Mouse (Mus musculus) urinary bladder, postnatal 36 days (tissue): ENCODE measurements around the gene BC067074.
"Not testable (repeated sequence)": the region's sequence is repeated elsewhere in the genome, so short reads cannot be mapped to it uniquely, and the experiment has no call there.

Source experiments
- DNase-seq, 2 experiments: peaks; one replicate each; pipeline ENCODE4 v3.0.0; 2022; ENCODE audit warnings: low spot score in 2 of 2, mixed read lengths in 1 of 2

The BC067074 gene

GRCm38 (mm10) chr13:113292975-113293706, at the start of gene BC067074:
TSS of gene BC067074 (plus strand) at chr13:113293159.
- peak in 1 of 2 experiments; percentile 19 for DNase-seq

DNA sequence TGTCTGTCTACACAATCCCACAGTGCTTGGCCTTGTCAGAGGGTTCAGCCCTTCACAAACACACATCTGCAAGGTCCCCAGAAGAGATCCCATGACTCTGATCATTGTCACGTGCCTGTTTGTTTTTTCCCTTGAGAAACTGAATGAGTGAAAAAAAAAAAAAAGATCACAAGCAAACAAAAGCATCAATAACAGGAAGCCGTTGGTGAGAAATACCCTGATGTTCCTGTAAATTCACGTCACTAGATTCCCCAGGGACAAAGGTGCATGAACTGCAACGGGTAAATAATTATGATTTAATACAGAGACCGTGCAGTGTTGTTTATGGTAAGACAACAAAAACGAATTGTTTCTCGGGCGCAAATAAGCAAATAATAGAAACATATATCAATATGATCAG, 47.9 kb upstream of the BC067074 start:
- DNase-seq = no peak

DNA sequence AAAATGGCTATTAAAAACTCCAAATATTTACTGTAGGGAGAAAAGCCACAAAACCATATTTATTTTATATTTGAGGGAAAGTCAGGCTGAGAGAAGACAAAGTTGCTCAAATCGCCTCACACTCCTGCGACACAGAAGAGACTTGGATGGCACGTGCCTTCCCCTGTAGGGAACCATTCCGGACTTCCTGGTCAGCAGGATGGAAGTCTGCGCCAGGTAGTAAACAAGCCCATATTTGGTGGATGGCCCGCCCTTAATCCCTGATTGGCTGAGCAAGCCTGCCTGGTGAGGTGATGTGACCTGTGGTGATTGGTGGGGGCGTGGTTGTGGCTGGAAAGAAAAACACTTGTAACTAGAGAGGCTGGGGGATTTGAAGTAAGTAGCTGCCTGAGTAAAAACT, 40.4 kb upstream of the BC067074 start:
- not testable (repeated sequence) for DNase-seq

GRCm38 (mm10) chr13:113256766-113257165, 36.2 kb upstream of the BC067074 start:
- DNase-seq = no peak

- no peak for DNase-seq
Observed at GRCm38 (mm10) chr13:113257190-113257589, 35.8 kb upstream of the BC067074 start.

- no peak for DNase-seq
Observed at GRCm38 (mm10) chr13:113259237-113259636, 33.7 kb upstream of the BC067074 start.

DNA sequence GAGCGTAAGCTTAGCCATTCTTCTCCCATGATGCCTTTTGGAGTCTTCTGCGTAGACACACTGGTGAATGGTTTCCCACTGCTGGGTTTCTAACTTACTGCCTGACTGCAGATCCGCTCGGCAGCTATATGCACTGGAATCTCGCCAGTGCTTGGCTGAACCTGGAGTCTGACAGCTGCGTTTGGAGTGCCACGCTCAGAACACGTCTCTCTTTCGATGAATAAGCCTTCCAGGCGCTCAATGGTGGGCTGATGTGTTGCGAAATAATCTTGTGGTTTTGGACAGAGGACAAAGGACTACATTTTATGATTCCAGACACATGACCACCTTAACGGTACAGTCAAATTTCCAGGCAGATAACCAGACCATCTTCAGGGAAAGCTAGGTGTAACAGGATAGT, 30.1 kb upstream of the BC067074 start:
- no peak for DNase-seq

GRCm38 (mm10) chr13:113265257-113265656, 27.7 kb upstream of the BC067074 start:
- peak; percentile 27 to 42 for DNase-seq

DNA sequence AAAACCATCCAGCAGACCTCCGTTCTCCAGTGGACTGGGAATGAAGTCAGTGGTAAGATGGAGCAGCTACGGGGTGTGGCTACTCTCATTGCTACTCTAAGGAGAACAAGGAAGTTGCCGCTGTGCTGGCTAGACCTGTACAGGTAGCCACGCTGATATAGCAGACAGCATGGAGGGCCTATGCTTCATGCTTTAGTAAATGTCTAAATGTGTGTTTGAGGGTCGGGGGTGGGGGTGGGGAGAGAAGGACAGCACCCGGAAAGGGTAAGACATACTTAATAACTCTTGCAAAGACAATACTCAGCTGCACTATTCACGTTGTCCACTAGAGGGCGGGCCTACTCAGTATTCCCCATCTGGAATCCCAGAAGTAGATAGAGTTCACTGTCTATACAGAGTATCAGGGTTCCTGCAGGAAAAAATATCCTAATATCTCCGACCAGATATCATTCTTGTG, 26.4 kb upstream of the BC067074 start:
- DNase-seq = peak; percentile 49 to 68

DNA sequence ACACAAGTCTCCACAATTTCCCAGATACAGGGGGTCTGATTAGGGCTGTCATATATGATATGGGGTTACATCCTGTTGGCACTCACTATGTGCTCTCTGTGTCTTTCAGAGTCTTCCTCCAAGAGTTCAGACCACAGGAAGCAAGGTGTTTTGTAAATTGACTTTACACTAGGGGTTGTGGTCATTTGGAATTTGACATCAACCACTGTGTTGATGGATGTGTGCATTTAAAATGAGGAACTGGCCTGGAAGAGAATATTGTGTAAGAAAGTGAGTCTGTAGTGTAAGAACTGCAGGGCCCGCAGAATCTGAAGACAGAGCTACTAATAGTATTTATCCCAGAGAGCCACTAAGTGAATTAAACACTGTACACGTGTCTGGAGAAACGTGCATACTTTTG, 25.8 kb upstream of the BC067074 start:
- no peak for DNase-seq

GRCm38 (mm10) chr13:113269777-113270776, 22.9 kb upstream of the BC067074 start:
- peak; percentile 57 to 77 for DNase-seq

GRCm38 (mm10) chr13:113271189-113271588, 21.8 kb upstream of the BC067074 start:
- no peak for DNase-seq

DNA sequence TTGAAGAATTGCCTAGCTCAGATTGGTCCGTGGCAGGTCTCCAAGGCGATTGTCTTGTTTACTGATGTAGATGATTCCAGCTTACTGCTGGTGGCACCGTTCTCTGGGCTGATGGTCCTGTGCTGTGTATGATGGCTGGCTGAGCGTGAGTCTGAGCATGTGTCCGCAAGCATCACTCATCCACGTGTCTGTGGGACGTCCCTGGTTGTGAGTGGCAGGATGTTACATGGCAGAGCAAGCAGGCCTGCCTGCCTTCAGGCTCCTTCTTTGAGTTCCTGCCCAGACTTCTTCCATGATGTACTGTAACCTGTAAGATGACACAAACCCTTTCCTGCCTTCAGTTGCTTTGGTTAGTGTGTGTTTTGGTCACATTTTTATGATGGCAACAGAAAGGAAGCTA, 5.8 kb upstream of the BC067074 start:
- no peak for DNase-seq

- DNase-seq = no peak
Observed at GRCm38 (mm10) chr13:113288210-113289197, 4.5 kb upstream of the BC067074 start.

DNA sequence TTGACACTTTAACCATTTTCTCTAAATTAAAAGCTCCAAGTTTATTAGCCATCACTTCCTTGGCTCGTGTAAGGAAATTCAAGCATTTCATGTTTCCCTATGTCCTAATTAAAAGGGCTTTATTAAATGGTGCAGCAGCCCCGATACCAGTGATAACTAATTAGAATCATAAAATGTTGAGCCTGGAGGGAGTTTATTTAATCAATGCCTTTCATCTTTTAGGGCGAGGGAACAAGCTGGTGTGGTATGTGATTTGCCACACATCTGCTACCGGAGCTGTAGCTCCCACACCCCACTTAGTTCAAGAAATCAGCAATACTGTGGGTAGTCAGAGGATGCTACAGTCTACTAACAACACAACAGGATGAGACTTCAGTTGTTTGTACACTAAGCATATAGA, 3.2 kb upstream of the BC067074 start:
- no peak for DNase-seq

DNA sequence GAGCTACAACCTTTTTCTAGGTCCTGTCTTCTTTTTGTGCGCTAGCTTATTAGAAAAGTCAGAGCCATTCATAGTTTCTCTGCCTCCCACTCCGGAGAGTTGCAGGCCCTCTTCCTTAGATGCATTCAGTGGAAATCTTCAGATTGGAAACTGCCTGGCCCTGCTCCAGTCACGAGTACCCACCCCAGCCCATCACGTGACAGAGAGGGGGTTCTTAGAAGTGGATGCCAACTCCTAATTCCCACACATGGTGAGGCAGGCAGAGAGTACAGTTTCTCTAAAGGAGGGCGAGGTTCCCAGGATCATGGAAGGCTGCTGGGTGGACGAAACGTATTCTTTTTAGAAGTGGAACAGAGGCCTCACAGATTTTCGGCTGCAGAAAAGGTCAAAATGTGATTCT, 958 bp upstream of the BC067074 start:
- DNase-seq = no peak

- no peak for DNase-seq
Observed at GRCm38 (mm10) chr13:113293707-113294432, 911 bp downstream of the BC067074 start.

- DNase-seq = no peak
Observed at GRCm38 (mm10) chr13:113295817-113296485, 3.0 kb downstream of the BC067074 start.

DNA sequence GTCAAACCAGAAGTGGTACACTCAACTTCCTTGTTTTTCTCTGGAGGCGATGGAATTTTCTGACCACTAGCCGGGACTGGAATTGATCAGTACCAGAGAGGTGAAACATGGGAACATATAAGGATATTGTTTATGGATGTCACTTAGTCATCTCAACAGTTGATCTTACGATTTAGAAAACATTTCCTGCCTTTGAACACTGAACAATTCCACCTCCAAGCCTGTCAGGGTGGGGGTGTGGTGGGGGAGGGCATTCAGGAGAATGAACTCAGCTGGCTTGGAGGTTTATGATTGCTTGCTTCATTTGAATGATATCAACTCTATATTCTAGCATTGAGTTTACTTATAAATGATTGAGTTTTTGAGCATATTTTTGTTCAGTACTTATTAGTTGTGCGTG, 13.6 kb downstream of the BC067074 start:
- no peak for DNase-seq

DNA sequence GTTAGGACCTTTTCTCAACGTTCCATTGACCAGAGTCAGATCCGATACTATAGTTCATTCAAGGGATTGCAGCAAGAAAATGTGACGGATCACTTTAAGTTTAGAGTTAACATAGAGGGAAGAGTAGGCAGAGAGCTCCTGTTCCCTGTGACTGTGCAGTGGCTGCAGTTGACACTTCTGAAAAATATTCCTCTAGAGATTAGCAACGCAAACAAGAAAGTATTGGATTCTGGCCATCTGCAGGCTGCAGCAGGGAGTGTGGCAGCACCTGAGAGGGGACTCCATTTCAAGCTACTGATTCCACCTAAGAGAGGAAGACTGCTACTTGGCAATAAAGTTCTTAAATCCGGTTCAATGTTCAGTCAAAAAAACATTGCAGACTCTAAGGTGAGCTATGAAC, 26.6 kb downstream of the BC067074 start:
- no peak for DNase-seq
